Mouse (Mus musculus): ENCODE results near the gene Emx2. TPM values are rescaled to one million over a fixed set of nuclear protein-coding genes. Genes with fewer than 3 reads are reported as not detected.

Emx2 gene
- polyA plus RNA-seq (2015; fragmentation: Nextera tagmentation; extraction: Ambion mirVana), result 0.12 TPM in 1 of 2 replicates, not detected in the other

- no peak for DNase-seq (ENCODE audit: low spot score)
Observed at GRCm38 (mm10) chr19:59457951-59458742, at the start of gene Emx2. Gene Emx2, plus strand, starts transcription at chr19:59458372.

- DNase-seq (ENCODE audit: low spot score), result no peak
Observed at GRCm38 (mm10) chr19:59414128-59414527, 44.0 kb upstream of the Emx2 start.

- DNase-seq (ENCODE audit: low spot score), result peak; percentile 81
Observed at GRCm38 (mm10) chr19:59418024-59418423, 40.1 kb upstream of the Emx2 start.

- no peak for DNase-seq (ENCODE audit: low spot score)
Observed at GRCm38 (mm10) chr19:59418671-59419070, 39.5 kb upstream of the Emx2 start.

DNA sequence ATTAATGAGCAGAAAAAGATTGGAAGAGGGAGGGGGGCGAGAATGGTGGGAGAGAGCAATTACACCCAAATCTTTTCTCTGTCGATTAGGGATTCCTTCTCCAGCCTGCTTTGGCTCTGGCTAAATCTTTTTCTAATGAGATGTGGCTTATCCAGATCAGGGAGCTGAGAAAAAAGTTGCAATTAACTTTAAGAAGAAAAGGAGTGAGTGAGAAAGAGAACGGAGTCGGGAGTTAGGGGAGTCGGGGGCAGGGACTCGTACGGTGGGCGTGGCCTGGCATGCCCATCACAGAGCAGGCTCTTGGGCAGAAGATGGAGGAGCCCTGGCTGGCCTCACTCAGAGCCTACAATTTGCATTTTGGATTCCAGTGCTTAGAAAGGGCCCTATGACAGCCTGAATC lies 35.8 kb upstream of the Emx2 start:
- DNase-seq (ENCODE audit: low spot score), result no peak

DNA sequence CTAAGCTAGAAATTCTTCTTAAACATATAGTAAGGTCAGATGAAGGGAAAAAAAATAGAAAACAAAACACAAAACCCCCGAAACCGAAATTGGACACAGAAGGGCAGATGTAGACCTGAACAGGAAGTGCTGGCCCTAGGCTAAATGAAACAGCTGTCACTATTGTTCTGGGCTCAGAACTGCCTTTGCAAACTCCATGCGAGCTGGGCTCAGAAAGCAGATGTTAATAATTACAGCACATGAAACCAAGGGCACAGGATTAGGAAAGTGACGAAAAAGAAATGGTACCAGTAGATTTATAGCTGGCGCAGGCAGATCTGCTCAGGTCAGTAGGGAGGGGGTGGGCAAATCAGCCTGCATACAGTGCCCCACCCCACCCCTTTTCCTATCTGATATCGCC lies 34.5 kb upstream of the Emx2 start:
- DNase-seq (ENCODE audit: low spot score), result no peak

DNA sequence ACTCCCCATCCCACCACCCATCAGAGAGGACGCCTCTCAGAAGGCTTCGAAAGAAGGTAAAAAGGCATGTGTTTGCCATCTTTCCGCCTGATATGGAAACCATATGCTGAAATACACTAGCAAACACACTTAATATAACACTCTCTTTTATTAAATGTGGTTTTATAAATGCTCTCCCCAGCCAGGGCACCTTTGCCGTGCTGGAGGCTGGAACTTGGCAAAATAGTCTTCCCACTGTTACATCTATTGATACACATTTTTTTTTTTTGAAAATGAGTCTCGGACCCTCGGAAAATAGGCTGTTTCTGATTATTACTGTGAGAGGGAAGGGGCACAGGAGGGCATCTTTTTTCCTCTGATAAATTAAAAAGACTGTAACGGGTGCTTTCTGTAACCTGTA lies 33.2 kb upstream of the Emx2 start:
- DNase-seq (ENCODE audit: low spot score), result no peak

DNA sequence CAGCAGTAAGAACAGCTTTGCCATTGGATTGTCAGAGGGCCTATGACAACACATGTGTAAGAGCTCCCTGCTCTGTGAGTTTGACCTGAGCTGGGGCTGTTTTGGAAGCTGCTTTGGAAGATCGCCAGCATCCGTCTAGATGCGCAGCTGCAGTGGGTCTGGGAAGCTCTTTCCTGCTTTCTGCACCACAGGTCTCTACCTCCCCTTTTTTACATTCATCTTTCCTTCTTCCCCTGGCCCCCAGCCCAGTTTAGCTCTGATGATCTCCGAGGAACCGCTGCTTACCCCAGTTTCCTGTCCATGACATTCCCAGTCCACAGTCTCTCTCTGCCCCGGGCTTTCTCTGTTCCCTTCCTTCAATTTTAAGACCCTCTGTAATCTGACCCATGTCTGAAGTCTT lies 25.9 kb upstream of the Emx2 start:
- DNase-seq (ENCODE audit: low spot score), result no peak

DNA sequence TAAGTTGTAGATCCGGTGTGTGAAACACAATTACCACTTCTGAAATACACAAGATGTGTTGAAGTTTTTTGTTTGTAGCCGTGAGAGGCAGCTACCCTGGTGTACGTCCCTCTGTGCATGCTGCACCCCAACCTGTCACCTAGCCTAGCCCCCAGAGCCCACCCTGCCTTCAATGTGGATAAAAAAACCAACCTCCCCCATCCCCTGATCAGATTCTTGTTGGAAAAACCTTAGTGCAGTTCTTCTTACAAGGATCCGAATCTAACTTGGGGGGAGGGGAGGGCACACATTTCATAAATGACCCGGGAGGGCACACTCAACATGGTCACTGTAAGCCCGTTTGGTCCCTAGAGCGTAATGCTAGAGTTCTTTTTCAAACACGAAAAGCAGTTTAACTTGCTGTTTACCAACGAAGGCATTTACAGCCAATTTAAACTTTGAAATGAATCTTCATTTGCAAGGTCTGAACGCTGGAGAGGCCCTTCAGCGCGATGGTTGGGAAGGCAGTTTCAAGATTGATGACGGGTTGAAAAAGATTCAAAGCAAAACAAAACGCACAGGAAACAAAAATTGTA lies 7.5 kb upstream of the Emx2 start:
- DNase-seq (ENCODE audit: low spot score), result no peak

- no peak for DNase-seq (ENCODE audit: low spot score)
Observed at GRCm38 (mm10) chr19:59451441-59451951, 6.7 kb upstream of the Emx2 start.

DNA sequence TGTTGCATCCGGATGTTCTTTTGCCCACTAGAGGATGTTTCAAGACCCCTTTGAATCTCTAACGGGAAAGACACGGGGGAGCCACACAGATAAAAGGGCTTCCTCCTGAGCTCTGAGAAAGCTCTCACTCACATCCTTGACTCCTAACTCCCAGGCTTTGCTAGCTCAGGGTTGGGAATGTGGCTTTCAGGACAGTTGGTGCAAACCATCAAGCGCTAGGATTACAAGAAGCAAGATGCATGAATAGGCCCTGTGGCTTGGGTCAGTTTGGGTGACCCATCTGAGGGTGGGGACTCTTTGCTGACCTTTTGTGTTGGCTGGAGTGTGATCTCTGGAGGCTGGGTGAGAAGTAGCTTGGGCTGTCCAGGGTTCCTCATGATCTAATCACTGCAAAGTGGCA lies 5.9 kb upstream of the Emx2 start:
- DNase-seq (ENCODE audit: low spot score), result no peak

GRCm38 (mm10) chr19:59453591-59453990 lies 4.6 kb upstream of the Emx2 start:
- DNase-seq (ENCODE audit: low spot score), result no peak

GRCm38 (mm10) chr19:59454196-59454595 lies 4.0 kb upstream of the Emx2 start:
- DNase-seq (ENCODE audit: low spot score), result peak; percentile 59

- no peak for DNase-seq (ENCODE audit: low spot score)
Observed at GRCm38 (mm10) chr19:59455671-59456070, 2.5 kb upstream of the Emx2 start.

DNA sequence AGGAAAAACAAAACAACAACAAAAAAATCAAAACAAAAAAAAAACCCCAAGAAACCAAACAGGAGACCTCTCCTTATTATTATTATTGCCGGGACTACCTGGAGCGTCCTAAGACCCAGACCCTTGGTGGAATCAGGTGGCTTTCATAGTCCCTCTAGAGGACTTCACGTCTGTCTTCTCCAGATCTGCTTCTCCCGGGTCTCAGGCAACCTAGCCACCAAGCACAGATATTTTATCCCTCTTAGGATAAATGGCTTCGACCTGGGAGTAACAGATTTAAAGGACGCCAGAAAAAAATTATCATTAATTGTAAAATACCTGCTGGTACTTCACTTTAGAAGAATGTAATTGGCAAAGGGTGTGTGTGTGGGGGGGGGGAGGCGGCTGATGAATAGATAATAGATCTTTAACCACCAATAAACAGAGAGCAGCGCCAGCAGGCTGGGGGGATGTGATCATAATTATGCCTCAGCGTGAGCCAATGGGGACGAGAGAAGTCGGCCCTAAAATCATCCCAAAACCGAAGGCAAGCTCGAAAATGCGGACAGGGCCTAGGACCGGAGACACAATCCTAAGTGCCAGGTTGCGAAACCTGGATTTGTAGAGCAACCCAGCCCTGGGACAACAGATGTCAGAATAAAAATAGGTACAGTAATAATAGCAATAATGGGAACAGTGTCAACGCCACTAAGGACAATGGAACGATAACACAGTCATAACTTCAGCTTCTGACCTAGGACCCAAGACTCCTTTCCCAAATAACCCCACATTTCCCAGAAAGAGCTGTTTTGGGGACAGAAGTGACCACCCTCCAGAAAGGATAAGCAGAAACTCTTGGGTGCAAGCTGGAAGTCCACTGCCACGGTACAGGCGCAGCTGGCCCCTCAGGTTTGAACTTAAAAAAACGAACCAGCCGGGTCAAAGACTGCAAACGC lies 894 bp upstream of the Emx2 start:
- no peak for DNase-seq (ENCODE audit: low spot score)

- DNase-seq (ENCODE audit: low spot score), result no peak
Observed at GRCm38 (mm10) chr19:59458743-59459135, 567 bp downstream of the Emx2 start.

DNA sequence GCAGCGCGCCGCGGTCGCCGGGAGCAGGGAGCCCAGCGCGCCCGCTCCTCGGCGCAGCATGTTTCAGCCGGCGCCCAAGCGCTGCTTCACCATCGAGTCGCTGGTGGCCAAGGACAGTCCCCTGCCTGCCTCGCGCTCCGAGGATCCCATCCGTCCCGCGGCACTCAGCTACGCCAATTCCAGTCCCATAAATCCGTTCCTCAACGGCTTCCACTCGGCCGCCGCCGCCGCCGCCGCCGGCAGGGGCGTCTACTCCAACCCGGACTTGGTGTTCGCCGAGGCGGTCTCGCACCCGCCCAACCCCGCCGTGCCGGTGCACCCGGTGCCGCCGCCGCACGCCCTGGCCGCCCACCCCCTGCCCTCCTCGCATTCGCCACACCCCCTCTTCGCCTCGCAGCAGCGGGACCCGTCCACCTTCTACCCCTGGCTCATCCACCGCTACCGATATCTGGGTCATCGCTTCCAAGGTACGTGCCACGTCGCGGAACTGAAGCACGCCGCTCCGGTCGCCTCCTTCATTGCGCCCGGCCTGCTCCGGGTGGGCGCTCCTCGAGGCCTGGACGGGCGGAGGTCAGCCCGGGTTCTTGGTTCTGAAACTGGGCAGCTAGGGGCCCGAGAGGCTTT lies 1.1 kb downstream of the Emx2 start:
- DNase-seq (ENCODE audit: low spot score), result peak; percentile 15

- no peak for DNase-seq (ENCODE audit: low spot score)
Observed at GRCm38 (mm10) chr19:59459811-59460241, 1.7 kb downstream of the Emx2 start.

GRCm38 (mm10) chr19:59460328-59461115 lies 2.4 kb downstream of the Emx2 start:
- no peak for DNase-seq (ENCODE audit: low spot score)

Measured in thymus, postnatal 0 days (tissue).